Mouse (Mus musculus) liver, postnatal 0 days (tissue): Measurements from ENCODE around the gene Neo1. TPM values are rescaled to one million over a fixed set of nuclear protein-coding genes. Genes with fewer than 3 reads are reported as not detected.

ENCODE experiments used
- ATAC-seq: fragments of 200-750 bp; cut with Nextera tagmentation; 2 replicates; pipeline ENCODE4 v1.8.0; 2017; ENCODE audit warnings: mild to moderate bottlenecking, moderate library complexity
- DNase-seq: peaks from one replicate; pipeline ENCODE4 v3.0.0-alpha.2; 2016
- H3K27ac ChIP-seq: fragments of 300-500 bp; sonication (generic); 2 replicates; pipeline ENCODE4 v1.5.1; 2014; ENCODE audit warnings: antibody characterized with exemption, moderate library complexity, mild to moderate bottlenecking, low read depth
- H3K27me3 ChIP-seq: fragments of 300-500 bp; sonication (generic); 2 replicates; pipeline ENCODE4 v1.6.1; 2014; ENCODE audit warnings: low read length, control low read depth, mixed read lengths; ENCODE audit not compliant: insufficient read depth
- H3K36me3 ChIP-seq: fragments of 300-500 bp; sonication (generic); replicated peaks from 2 replicates; pipeline ENCODE4 v1.6.1; 2014; ENCODE audit warnings: mild to moderate bottlenecking, control low read depth, low read length, moderate library complexity, mixed read lengths; ENCODE audit not compliant: insufficient read depth
- H3K4me1 ChIP-seq: fragments of 300-500 bp; sonication (generic); 2 replicates; pipeline ENCODE4 v1.6.1; 2014; ENCODE audit warnings: antibody characterized with exemption, mild to moderate bottlenecking, control low read depth; ENCODE audit not compliant: insufficient read depth
- H3K4me2 ChIP-seq: fragments of 300-500 bp; sonication (generic); 2 replicates; pipeline ENCODE4 v1.6.1; 2014; ENCODE audit warnings: low read depth, mild to moderate bottlenecking, low read length, moderate library complexity, mixed read lengths
- H3K4me3 ChIP-seq: fragments of 300-500 bp; sonication (generic); 2 replicates; pipeline ENCODE4 v1.5.1; 2014; ENCODE audit warnings: low read depth, low read length
- H3K9ac ChIP-seq: fragments of 300-500 bp; sonication (generic); replicated peaks from 2 replicates; pipeline ENCODE4 v1.6.1; 2014; ENCODE audit warnings: mild to moderate bottlenecking, moderate library complexity
- H3K9me3 ChIP-seq: fragments of 300-500 bp; sonication (generic); 2 replicates; pipeline ENCODE4 v1.6.1; 2016; ENCODE audit warnings: mild to moderate bottlenecking, control low read depth, low read length, mixed read lengths
- CTCF ChIP-seq: sonication (generic); IDR thresholded peaks from 2 replicates; pipeline ENCODE4 v1.5.1; 2016; ENCODE audit warnings: antibody characterized with exemption, low read depth
- EP300 ChIP-seq: IDR thresholded peaks from 2 replicates; pipeline ENCODE4 v1.6.1; 2016; ENCODE audit warnings: antibody characterized with exemption, low read depth, mild to moderate bottlenecking
- WGBS: fragments of 180-500 bp; shearing (Covaris S2); extraction: QIAGEN DNeasy Blood & Tissue Kit; methylation state at CpG from one replicate; pipeline ENCODE4 v1.1.7; 2014; ENCODE audit not compliant: insufficient replicate concordance; 5-methylcytosine and 5-hydroxymethylcytosine counted together
- polyA plus RNA-seq: library from polyadenylated mRNA; unstranded; fragments of >200 nt; fragmentation: Nextera tagmentation; extraction: Ambion mirVana; gene quantifications from 2 replicates; pipeline ENCODE4 v1.2.1, GENCODE M21; 2015

Neo1 gene
- polyA plus RNA-seq, 1 experiment from 2014 or later: 1.2 TPM

- whole genome bisulfite sequencing: 63% methylated on average over 3 of the region's 3 CpGs
Measured at GRCm38 (mm10) chr9:58854931-58855330, 181.3 kb downstream of the Neo1 start.

DNA sequence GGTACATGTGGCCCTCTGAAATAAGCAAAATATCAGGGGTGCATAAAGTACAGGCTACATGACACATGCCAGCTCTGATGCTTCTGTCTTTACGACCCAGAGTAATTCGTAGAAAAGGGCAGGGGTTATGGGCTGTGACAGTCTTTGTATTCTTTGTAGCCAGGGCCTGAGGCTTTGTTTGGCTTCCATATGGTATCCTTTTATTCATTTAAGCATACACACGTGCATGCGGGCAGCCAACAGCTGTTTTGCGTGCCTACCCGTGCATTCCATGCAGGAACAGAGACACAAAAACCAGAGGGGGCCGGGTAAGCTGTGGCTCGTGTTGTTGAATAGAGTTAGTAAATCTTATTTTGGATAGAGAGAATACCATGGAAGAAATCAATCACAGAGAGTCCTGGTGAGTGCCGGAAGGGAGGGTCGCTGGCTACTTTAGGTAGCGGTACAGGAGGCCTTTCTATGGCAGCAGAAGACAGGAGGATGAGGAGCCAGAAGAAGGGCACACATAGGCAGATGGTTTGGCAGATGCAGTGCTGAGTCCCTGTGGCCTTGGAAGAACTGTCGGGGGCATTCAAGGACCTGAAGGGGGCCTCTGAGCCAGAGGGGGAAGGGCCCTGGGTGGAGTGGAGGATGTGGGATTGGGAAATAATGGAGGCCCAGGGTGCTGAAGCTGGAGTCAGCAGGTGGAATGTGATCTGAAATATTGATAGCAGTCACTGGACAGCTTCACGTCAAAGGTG is 186.5 kb downstream of the Neo1 start:
- TF ChIP-seq CTCF (no peak), EP300 (no peak)
- H3K4me1 ChIP-seq: no peaks in the 10 kb centered on the region
- DNase-seq: no peak
- H3K9me3 ChIP-seq: no peaks in the 10 kb centered on the region
- no peaks in the 10 kb centered on the region for H3K36me3 ChIP-seq
- no peak overlapping the region for H3K4me2 ChIP-seq
- no peaks in the 10 kb centered on the region for H3K27me3 ChIP-seq
- no peak overlapping the region for H3K27ac ChIP-seq
- H3K9ac ChIP-seq: no peak overlapping the region
- 67% methylated on average over 13 of the region's 13 CpGs for WGBS
- H3K4me3 ChIP-seq: no peak overlapping the region
- ATAC-seq: no peak

More at GRCm38 (mm10) chr9:58854931-58855330, 181.3 kb downstream of the Neo1 start:
- H3K36me3 ChIP-seq: no peaks in the 10 kb centered on the region
- H3K27ac ChIP-seq: no peak overlapping the region
- H3K4me3 ChIP-seq: no peak overlapping the region
- H3K27me3 ChIP-seq: peaks cover 9% of the 10 kb centered on the region; the same call in 1 of the 2 replicates
- ATAC-seq (no peak), DNase-seq (no peak)
- TF ChIP-seq CTCF: no peak
- no peaks in the 10 kb centered on the region for H3K4me1 ChIP-seq
- no peak overlapping the region for H3K4me2 ChIP-seq
- H3K9me3 ChIP-seq: no peaks in the 10 kb centered on the region
- no peak overlapping the region for H3K9ac ChIP-seq

GRCm38 (mm10) chr9:58847676-58848075 is 188.6 kb downstream of the Neo1 start:
- H3K27ac ChIP-seq: no peak overlapping the region
- DNase-seq (no peak), ATAC-seq (no peak)
- no peak overlapping the region for H3K4me3 ChIP-seq
- H3K9ac ChIP-seq: no peak overlapping the region
- no peak for TF ChIP-seq EP300
- TF ChIP-seq CTCF: no peak
- H3K4me1 ChIP-seq: no peaks in the 10 kb centered on the region
- no peaks in the 10 kb centered on the region for H3K27me3 ChIP-seq
- H3K36me3 ChIP-seq: no peaks in the 10 kb centered on the region
- 49% methylated on average over 7 of the region's 7 CpGs for WGBS
- H3K4me2 ChIP-seq: no peak overlapping the region
- no peaks in the 10 kb centered on the region for H3K9me3 ChIP-seq

DNA sequence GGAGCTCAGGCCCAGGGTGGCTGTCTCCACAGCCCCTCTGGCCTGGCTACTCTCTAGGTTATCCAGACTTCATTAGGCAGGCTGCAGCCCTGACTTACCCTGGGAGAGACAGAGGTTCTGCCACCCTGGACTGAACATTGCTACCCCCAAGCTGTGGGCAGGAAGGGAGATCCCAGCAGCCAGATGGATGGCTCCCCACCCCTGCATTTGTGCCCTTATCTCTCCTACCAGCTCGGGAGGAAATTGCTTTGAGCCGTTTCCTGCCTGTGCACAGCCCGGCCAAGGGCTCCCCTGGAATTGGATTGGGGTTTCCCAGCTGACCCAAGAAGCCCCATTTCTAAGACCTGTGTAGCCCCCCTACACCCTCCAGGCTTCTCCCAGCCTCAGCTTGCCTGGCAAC is 189.2 kb downstream of the Neo1 start:
- H3K9me3 ChIP-seq: no peaks in the 10 kb centered on the region
- no peak overlapping the region for H3K9ac ChIP-seq
- ATAC-seq (no peak), DNase-seq (no peak)
- WGBS: 21% methylated on average over 3 of the region's 3 CpGs
- no peak overlapping the region for H3K4me2 ChIP-seq
- H3K27ac ChIP-seq: no peak overlapping the region
- no peaks in the 10 kb centered on the region for H3K4me1 ChIP-seq
- H3K27me3 ChIP-seq: no peaks in the 10 kb centered on the region
- no peak overlapping the region for H3K4me3 ChIP-seq
- TF ChIP-seq CTCF (no peak), EP300 (no peak)
- H3K36me3 ChIP-seq: no peaks in the 10 kb centered on the region

DNA sequence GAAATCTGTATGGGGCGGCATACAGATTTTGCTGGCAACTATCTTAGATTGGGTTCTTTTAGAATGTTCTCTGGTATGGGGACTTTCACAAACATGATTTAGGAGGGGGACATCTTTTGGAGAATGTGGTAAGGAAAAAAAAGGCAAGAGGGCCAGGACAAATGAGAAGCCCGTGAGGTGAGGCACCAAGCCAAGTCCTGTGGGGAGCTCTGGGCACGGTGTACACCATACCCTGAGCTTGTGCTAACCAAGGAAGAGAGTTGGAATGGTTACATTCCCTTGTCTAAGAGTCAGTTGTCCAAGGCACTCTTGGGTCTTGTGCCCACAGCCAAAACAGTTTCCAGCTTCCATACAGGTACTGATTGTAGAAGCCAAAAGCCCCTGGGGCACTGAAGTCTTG is 191.6 kb downstream of the Neo1 start:
- ATAC-seq (no peak), DNase-seq (no peak)
- Histone ChIP-seq H3K27ac (no peak overlapping the region), H3K9me3 (no peaks in the 10 kb centered on the region), H3K4me3 (no peak overlapping the region), H3K4me1 (no peaks in the 10 kb centered on the region), H3K9ac (no peak overlapping the region), H3K4me2 (no peak overlapping the region), H3K36me3 (no peaks in the 10 kb centered on the region), H3K27me3 (no peaks in the 10 kb centered on the region)
- TF ChIP-seq CTCF (no peak), EP300 (no peak)
- 83% methylated on average over 3 of the region's 3 CpGs for WGBS

GRCm38 (mm10) chr9:58841655-58842054 is 194.6 kb downstream of the Neo1 start:
- WGBS: 11% methylated on average over 6 of the region's 6 CpGs
- Histone ChIP-seq H3K27me3 (no peaks in the 10 kb centered on the region), H3K9ac (no peak overlapping the region), H3K27ac (no peak overlapping the region), H3K4me1 (no peaks in the 10 kb centered on the region), H3K4me2 (no peak overlapping the region), H3K4me3 (no peak overlapping the region), H3K9me3 (no peaks in the 10 kb centered on the region), H3K36me3 (no peaks in the 10 kb centered on the region)
- ATAC-seq: no peak
- no peak for TF ChIP-seq EP300
- TF ChIP-seq CTCF: no peak
- DNase-seq: peak; percentile 68

- H3K4me2 ChIP-seq: no peak overlapping the region
- ATAC-seq: no peak
- no peaks in the 10 kb centered on the region for H3K9me3 ChIP-seq
- no peak overlapping the region for H3K27ac ChIP-seq
- no peaks in the 10 kb centered on the region for H3K36me3 ChIP-seq
- H3K9ac ChIP-seq: no peak overlapping the region
- 67% methylated on average over 5 of the region's 5 CpGs for WGBS
- H3K4me1 ChIP-seq: no peaks in the 10 kb centered on the region
- TF ChIP-seq CTCF (no peak), EP300 (no peak)
- DNase-seq: no peak
- H3K4me3 ChIP-seq: no peak overlapping the region
- no peaks in the 10 kb centered on the region for H3K27me3 ChIP-seq
Measured at GRCm38 (mm10) chr9:58838504-58838903, 197.7 kb downstream of the Neo1 start.
